Mouse (Mus musculus) central nervous system, embryonic 14 days (tissue): ENCODE data around the gene Gabra6. TPM values are rescaled to one million over a fixed set of nuclear protein-coding genes. Genes with fewer than 3 reads are reported as not detected.

Experiments
- polyA plus RNA-seq: library from polyadenylated mRNA; depleted of rRNA; stranded (reverse); fragments of >200 nt; gene quantifications from 2 replicates; pipeline ENCODE4 v1.2.3, GENCODE M21; 2012; rRNA removed

Gene Gabra6
- 0.04 TPM in 1 of 2 replicates, not detected in the other for polyA plus RNA-seq

DNA sequence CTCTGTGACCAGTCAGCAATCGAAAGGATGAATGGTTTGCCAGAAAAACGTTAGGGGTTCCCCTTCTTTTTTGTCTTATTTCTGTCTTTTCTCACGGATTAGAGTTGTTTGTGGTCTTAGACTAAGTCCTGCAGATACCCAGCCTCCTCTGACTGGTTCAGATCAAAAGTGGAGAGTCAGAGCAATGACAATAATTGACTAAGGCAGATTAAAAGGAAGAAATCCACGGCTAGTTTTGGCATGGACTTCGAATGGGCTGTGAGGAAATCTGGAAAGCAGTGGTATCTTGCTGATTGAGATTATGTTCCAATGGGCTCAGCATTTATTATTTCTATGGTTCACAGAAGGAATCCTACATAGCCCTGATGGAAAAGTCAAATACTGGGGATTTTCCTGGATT is at the start of gene Gabra6:
Gene Gabra6, minus strand, starts transcription at position 191 of the 400 bp plus-strand sequence.

Other genes starting within 250 kb of the Gabra6 start
- 7.6 and 8.7 TPM in 2 replicates for gene Gabra1, start 138.1 kb downstream of the Gabra6 start, polyA plus RNA-seq
- 11.3 and 12.1 TPM in 2 replicates for gene Gabrb2, start 98.7 kb upstream of the Gabra6 start, polyA plus RNA-seq